Mouse (Mus musculus) forebrain, postnatal 0 days (tissue): ENCODE measurements around the gene Slmap. TPM values are rescaled to one million over a fixed set of nuclear protein-coding genes. Genes with fewer than 3 reads are reported as not detected.

Experiments
- ATAC-seq: fragments of 200-750 bp; cut with Nextera tagmentation; 2 replicates; pipeline ENCODE4 v1.8.0; 2017; ENCODE audit warnings: mild to moderate bottlenecking, moderate library complexity
- DNase-seq: peaks from one replicate; pipeline ENCODE4 v3.0.0-alpha.2; 2015
- H3K27ac ChIP-seq: fragments of 300-500 bp; sonication (generic); 2 replicates; pipeline ENCODE4 v1.5.1; 2014; ENCODE audit warnings: low read depth, mild to moderate bottlenecking, antibody characterized with exemption, low read length, moderate library complexity, mixed read lengths
- H3K27me3 ChIP-seq: fragments of 300-500 bp; sonication (generic); 2 replicates; pipeline ENCODE4 v1.6.1; 2014; ENCODE audit warnings: mild to moderate bottlenecking, low read length, mixed read lengths; ENCODE audit not compliant: insufficient read depth
- H3K36me3 ChIP-seq: fragments of 300-500 bp; sonication (generic); 2 replicates; pipeline ENCODE4 v1.6.1; 2014; ENCODE audit warnings: mild to moderate bottlenecking, moderate library complexity; ENCODE audit not compliant: insufficient read depth
- H3K4me1 ChIP-seq: fragments of 300-500 bp; sonication (generic); 2 replicates; pipeline ENCODE4 v1.6.1; 2014; ENCODE audit warnings: antibody characterized with exemption; ENCODE audit not compliant: insufficient read depth
- H3K4me2 ChIP-seq: fragments of 300-500 bp; sonication (generic); 2 replicates; pipeline ENCODE4 v1.6.1; 2014; ENCODE audit warnings: low read depth, mild to moderate bottlenecking, moderate library complexity
- H3K4me3 ChIP-seq: fragments of 300-500 bp; sonication (generic); 2 replicates; pipeline ENCODE4 v1.5.1; 2014; ENCODE audit warnings: low read depth, low read length, mixed read lengths
- H3K9ac ChIP-seq: fragments of 300-500 bp; sonication (generic); 2 replicates; pipeline ENCODE4 v1.6.1; 2014; ENCODE audit warnings: mild to moderate bottlenecking
- H3K9me3 ChIP-seq: fragments of 300-500 bp; sonication (generic); 2 replicates; pipeline ENCODE4 v1.6.1; 2016; ENCODE audit warnings: low read length
- CTCF ChIP-seq: sonication (generic); IDR thresholded peaks from 2 replicates; pipeline ENCODE4 v1.5.1; 2016; ENCODE audit warnings: antibody characterized with exemption, control low read depth, low read depth
- WGBS: fragments of 180-500 bp; shearing (Covaris S2); extraction: QIAGEN DNeasy Blood & Tissue Kit; methylation state at CpG from one replicate; pipeline ENCODE4 v1.1.7; 2014; 5-methylcytosine and 5-hydroxymethylcytosine counted together
- polyA plus RNA-seq: library from polyadenylated mRNA; unstranded; fragments of >200 nt; fragmentation: Nextera tagmentation; extraction: Ambion mirVana; gene quantifications from 2 replicates; pipeline ENCODE4 v1.2.1, GENCODE M21; 2015
- total RNA-seq: library from RNA; depleted of rRNA; stranded (reverse); fragments of >200 nt; gene quantifications from 2 replicates; pipeline ENCODE4 v1.2.3, GENCODE M21; 2014

The Slmap gene
- total and polyA plus RNA-seq, 2 experiments from 2014 or later, result 9.9 to 27.2 TPM

GRCm38 (mm10) chr14:26500136-26500933, 34.4 kb downstream of the Slmap start:
- no peak overlapping the region for H3K27ac ChIP-seq
- H3K27me3 ChIP-seq, result no peaks in the 10 kb centered on the region
- H3K4me3 ChIP-seq, result no peak overlapping the region
- no peaks in the 10 kb centered on the region for H3K36me3 ChIP-seq
- H3K4me2 ChIP-seq, result no peak overlapping the region
- DNase-seq, result no peak
- TF ChIP-seq CTCF, result no peak
- no peak for ATAC-seq
- 87% methylated on average over 2 of the region's 2 CpGs for WGBS
- H3K9ac ChIP-seq, result no peak overlapping the region
- no peaks in the 10 kb centered on the region for H3K9me3 ChIP-seq
- no peaks in the 10 kb centered on the region for H3K4me1 ChIP-seq

GRCm38 (mm10) chr14:26495021-26495420, 39.7 kb downstream of the Slmap start:
- Histone ChIP-seq H3K9ac (no peak overlapping the region), H3K36me3 (no peaks in the 10 kb centered on the region), H3K4me2 (no peak overlapping the region), H3K27me3 (no peaks in the 10 kb centered on the region), H3K27ac (no peak overlapping the region), H3K4me1 (no peaks in the 10 kb centered on the region), H3K4me3 (no peak overlapping the region), H3K9me3 (no peaks in the 10 kb centered on the region)
- ATAC-seq (no peak), DNase-seq (no peak)
- no peak for TF ChIP-seq CTCF
- 88% methylated on average over 1 of the region's 1 CpGs for WGBS

- ATAC-seq, result peak; percentile 71
- peak; percentile 84 for TF ChIP-seq CTCF
Measured at GRCm38 (mm10) chr14:26491150-26491549, 43.6 kb downstream of the Slmap start.

GRCm38 (mm10) chr14:26488329-26489020, 46.3 kb downstream of the Slmap start:
- no peaks in the 10 kb centered on the region for H3K4me1 ChIP-seq
- no peak overlapping the region for H3K4me2 ChIP-seq
- peak; percentile 6 for DNase-seq
- H3K27ac ChIP-seq, result no peak overlapping the region
- H3K36me3 ChIP-seq, result no peaks in the 10 kb centered on the region
- TF ChIP-seq CTCF, result no peak
- peak; percentile 48; the same call in 1 of the 2 replicates for ATAC-seq
- no peak overlapping the region for H3K9ac ChIP-seq
- H3K27me3 ChIP-seq, result no peaks in the 10 kb centered on the region
- WGBS, result 53% methylated on average over 9 of the region's 9 CpGs
- no peak overlapping the region for H3K4me3 ChIP-seq
- H3K9me3 ChIP-seq, result no peaks in the 10 kb centered on the region

More at GRCm38 (mm10) chr14:26491150-26491549, 43.6 kb downstream of the Slmap start:
- Histone ChIP-seq H3K9me3 (no peaks in the 10 kb centered on the region), H3K9ac (no peak overlapping the region), H3K27ac (no peak overlapping the region), H3K4me2 (no peak overlapping the region), H3K4me1 (no peaks in the 10 kb centered on the region), H3K36me3 (no peaks in the 10 kb centered on the region), H3K4me3 (no peak overlapping the region), H3K27me3 (no peaks in the 10 kb centered on the region)
- 36% methylated on average over 2 of the region's 2 CpGs for WGBS
- peak; percentile 75 for DNase-seq

GRCm38 (mm10) chr14:26486416-26487198, 48.1 kb downstream of the Slmap start:
- DNase-seq, result peak; percentile 78
- peak; percentile 62 for TF ChIP-seq CTCF
- Histone ChIP-seq H3K4me2 (no peak overlapping the region), H3K27me3 (no peaks in the 10 kb centered on the region), H3K9me3 (no peaks in the 10 kb centered on the region), H3K4me3 (no peak overlapping the region), H3K9ac (no peak overlapping the region), H3K4me1 (no peaks in the 10 kb centered on the region), H3K27ac (no peak overlapping the region), H3K36me3 (no peaks in the 10 kb centered on the region)
- ATAC-seq, result no peak
- WGBS, result 40% methylated on average over 8 of the region's 8 CpGs

GRCm38 (mm10) chr14:26481457-26481856, 53.3 kb downstream of the Slmap start:
- no peak for TF ChIP-seq CTCF
- H3K27ac ChIP-seq, result no peak overlapping the region
- ATAC-seq, result no peak
- H3K27me3 ChIP-seq, result no peaks in the 10 kb centered on the region
- H3K9me3 ChIP-seq, result no peaks in the 10 kb centered on the region
- no peaks in the 10 kb centered on the region for H3K36me3 ChIP-seq
- WGBS, result 72% methylated on average over 1 of the region's 1 CpGs
- no peak for DNase-seq
- H3K4me1 ChIP-seq, result no peaks in the 10 kb centered on the region
- no peak overlapping the region for H3K9ac ChIP-seq
- no peak overlapping the region for H3K4me2 ChIP-seq
- no peak overlapping the region for H3K4me3 ChIP-seq

- Histone ChIP-seq H3K4me3 (no peak overlapping the region), H3K4me2 (no peak overlapping the region), H3K27me3 (no peaks in the 10 kb centered on the region), H3K9me3 (no peaks in the 10 kb centered on the region), H3K4me1 (no peaks in the 10 kb centered on the region), H3K36me3 (no peaks in the 10 kb centered on the region), H3K27ac (no peak overlapping the region), H3K9ac (no peak overlapping the region)
- no peak for ATAC-seq
- no peak for TF ChIP-seq CTCF
- WGBS, result 90% methylated on average over 5 of the region's 5 CpGs
- no peak for DNase-seq
Measured at GRCm38 (mm10) chr14:26477738-26478137, 57.0 kb downstream of the Slmap start.
